Mouse (Mus musculus) cortical plate, adult 2 months (tissue): ENCODE measurements at regions not wholly inside any gene's neighbourhood (a gene's known extent, or its start where the extent isn't known, plus 50 kb on each side); places are given as distances from the start of the nearest gene placed in this dataset.
"Not testable (repeated sequence)": the region's sequence is repeated elsewhere in the genome, so short reads cannot be mapped to it uniquely, and the experiment has no call there.

Source experiments
- CTCF ChIP-seq: fragments of 200-500 bp; IDR thresholded peaks from 2 replicates; pipeline ENCODE4 v1.5.1; 2011; ENCODE audit warnings: mild to moderate bottlenecking, control low read depth, low read length; ENCODE audit not compliant: insufficient read depth; ENCODE audit errors: extremely low read depth
- POLR2A ChIP-seq: fragments of 200-500 bp; IDR thresholded peaks from 2 replicates; pipeline ENCODE4 v1.6.1; 2011; ENCODE audit warnings: mild to moderate bottlenecking, low read length, control low read depth; ENCODE audit not compliant: insufficient read depth; ENCODE audit errors: extremely low read depth

DNA sequence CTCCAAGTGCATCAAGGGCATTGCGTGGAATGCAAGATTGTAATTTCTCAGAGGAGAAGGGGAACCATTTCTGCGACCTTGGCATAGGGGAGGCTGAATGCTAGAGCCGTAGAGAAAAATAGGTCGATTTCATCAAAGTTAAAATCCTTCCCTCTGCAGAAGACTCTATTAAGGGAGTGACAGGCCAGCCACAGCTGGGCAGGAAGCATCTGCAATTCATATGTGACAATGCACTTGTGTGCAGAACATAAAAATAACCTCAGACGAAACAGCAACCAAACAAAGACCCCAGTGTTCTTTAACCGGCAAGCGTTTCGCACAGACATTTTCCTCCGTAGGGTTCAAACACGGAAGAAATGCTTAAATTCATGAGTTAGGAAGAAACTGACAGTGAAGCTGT is 196.3 kb downstream of the Adgrd1 start:
- TF ChIP-seq CTCF, POLR2A: not testable (repeated sequence)
